Mouse (Mus musculus) natural killer cell, adult 2 months (primary cell): ENCODE results near the gene Rnf32.

ENCODE experiments used
- DNase-seq, 2 experiments: peaks; one replicate each; pipeline ENCODE4 v3.0.0; 2022; ENCODE audit warnings: low spot score in 2 of 2

Gene Rnf32

DNA sequence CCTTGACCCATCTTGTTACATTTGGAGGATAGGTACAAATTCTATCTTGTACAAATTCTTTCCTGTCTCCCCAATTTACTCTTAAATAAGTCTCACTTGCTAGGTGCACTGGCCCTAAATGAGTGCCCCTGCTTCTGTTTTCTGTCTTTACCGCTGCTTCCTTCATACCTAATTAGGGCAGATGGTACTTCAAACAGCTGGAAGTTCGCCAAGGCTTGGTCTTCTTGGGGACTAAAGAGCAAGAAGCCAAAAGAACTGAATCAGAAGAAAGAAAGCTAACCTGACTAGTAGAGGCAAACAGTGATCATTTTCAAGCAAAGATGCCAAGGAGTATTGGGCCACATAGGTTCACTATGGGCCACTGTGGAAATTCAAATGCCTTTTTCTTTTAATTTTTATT is 77.6 kb downstream of the Rnf32 start:
- DNase-seq, result no peak

DNA sequence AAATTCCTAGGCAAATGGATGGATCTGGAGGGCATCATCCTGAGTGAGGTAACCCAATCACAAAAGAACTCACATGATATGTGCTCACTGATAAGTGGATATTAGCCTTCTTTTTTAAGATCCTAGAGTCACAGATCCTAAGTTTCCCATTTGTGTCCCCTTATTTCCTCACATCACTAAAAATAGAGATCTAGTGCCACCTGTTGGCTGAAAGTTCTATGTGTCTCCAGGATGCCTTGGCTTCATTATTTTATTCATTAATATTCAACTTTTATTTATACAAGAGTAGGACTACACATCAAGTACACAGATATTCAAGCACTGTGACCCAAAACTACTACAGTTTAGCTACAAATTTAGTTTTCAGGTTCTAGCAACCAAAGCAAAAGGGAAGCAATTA is 79.0 kb downstream of the Rnf32 start:
- DNase-seq, result no peak
